Mouse (Mus musculus): Measurements from ENCODE around the gene Nes.

Gene Nes

DNA sequence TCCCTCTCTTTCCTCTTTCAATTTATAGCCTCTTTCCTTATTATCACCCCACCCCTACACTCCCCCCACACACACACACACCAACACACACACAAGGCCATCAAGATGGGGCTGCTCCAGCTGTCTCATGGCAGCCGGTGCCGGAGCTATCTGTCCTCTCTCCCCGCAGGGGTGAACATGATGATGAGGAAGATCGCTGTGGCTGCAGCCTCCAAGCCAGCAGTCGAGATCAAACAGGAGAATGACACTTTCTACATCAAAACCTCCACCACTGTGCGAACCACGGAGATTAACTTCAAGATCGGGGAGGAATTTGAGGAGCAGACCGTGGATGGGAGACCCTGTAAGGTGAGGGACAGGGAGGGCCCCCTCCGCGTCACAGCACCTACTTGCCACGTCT, 18.9 kb upstream of the Nes start:
- no peak for DNase-seq

DNA sequence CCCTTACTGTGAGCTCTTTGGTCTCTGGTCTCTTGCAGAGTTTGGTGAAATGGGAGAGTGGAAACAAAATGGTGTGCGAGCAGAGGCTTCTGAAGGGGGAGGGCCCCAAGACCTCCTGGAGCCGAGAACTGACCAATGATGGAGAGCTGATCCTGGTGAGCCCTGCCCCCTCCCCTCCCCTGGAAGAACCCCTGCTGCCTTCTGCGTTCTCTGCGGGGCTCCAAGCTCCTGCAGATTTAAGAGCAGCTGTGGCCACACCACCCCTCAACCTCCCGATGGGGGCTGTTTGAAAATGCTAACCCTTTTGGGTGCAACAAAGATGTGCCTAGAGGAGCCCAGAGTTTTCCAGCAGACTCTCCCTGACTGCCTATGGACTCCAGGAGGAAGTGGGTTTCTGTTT, 18.4 kb upstream of the Nes start:
- DNase-seq: no peak

DNA sequence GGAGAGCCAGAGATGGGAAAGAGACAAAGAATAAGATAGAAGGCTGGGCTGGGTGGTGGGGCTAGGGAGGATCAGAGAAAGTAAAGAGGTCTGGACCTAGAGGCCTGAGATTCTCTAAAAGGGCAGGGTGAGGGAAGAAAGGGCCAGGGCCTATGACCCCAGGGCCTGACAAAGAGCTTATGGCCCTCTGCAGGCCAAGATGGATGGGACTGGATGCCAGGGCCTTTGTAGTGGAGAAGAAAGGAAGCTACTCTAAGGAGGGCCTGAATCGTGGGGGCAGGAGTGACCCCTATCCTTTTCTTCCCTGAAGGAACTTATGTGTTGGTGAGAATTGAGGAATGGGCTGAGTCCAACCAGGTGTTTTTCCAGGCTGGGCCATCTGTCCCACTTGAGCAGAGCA, 12.8 kb upstream of the Nes start:
- DNase-seq: no peak

DNA sequence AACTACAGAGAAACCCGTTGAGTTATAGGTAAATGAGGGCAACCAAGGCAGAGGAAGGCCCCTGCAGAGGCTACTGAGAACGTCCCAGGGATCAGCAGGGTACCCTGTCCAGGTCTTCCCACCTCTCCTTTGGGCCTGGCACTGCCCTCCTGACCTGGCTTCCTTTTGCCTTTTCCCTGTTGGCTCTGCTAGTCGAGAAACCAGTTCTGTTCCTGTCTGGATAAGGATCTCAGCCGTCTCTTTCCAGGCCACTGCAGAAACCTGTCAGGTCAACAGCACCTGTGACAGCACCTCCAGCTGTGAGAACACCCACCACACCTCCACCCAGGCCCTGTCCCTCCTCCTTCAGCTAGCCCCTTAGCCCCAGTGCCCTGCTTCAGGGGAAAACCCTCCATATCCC, 12.4 kb upstream of the Nes start:
- no peak for DNase-seq

DNA sequence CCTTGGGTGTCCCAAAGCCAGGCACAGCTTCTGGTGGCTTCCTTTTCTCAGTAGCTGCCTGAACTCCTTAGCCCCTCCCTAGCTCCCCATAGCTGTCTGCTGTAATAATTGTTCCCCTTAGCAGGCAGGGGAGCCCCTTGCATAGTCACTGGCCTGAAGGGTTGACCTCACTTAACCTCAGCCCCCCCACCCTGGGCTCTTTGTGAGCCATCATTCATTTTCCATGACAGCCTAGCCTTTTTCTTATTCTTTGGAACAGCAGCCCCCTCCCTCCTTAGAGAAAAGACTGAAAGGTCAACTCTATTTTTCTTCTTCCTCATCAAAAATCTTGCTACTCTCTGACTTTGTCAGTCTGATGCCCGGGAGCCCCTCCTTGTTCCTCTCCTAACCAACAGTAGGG, 11.9 kb upstream of the Nes start:
- no peak for DNase-seq

DNA sequence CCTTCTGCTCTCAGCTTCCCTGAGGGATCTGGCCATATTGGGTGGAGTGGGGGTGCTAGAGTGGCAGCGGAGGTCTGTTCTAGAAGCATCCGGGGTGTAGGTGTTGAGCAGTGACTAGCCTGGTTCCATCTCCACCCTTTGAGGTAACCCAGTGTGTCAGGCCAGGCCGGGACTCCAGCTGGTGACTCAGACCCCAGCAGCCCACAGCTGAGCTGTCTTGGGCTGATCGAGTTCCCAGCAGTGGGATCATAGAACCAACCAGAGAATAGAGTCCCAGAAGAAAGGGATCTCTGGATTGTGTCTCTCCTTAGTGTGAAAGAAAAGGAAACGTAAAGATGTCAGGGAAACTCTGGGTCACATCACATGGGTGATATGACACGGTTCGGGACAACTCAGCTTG, 11.5 kb upstream of the Nes start:
- no peak for DNase-seq

DNA sequence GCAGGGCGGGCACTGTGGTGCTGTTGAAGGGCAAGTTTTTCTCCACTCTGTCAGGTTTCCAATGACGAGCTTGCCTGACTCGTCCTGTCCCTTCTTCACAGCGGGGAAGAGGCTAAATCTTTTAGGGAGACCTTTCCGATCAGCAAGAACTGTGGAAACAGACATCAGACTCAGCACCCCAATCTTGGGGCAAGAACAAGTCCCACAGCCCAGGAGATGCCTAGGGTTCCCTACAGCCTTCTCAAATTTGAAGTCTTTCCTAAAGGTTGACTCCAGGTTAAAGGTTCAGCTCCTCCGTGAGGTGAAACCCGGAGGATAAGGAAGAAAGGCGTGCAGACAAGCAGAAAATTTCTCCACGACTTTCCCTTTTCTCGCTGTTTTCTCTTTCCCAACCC, 10.7 kb upstream of the Nes start:
- DNase-seq: no peak

DNA sequence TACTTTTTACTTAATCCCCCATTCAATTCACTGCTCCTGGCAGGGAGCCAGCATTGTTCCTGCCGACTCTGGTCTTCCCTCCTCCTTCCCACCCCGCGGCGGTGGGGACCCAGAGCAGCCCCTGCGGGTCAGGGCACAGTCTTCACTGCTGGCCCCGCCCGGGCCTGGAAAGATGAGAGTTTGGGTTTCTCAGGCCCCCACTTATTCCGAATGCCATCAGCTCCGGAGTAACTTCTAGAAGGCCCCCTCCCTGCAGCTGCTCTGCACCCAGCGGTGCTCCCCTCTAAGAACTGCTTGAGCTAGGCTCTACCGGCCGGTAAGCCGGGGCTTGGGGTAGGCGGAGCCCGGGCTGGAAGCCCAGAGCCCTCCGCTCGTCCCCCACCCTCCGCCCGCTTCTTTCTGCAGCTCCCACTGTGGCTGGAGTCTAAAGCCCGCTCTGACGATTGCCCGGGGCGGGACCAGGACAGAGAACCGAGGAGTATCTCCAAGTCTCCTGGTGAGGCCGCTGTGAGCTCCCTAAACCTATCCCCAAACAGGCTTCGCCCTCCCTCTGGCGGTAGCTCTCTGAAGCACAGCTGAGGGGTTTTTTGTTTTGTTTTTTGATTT, 10.2 kb upstream of the Nes start:
- DNase-seq: peak; percentile 85

DNA sequence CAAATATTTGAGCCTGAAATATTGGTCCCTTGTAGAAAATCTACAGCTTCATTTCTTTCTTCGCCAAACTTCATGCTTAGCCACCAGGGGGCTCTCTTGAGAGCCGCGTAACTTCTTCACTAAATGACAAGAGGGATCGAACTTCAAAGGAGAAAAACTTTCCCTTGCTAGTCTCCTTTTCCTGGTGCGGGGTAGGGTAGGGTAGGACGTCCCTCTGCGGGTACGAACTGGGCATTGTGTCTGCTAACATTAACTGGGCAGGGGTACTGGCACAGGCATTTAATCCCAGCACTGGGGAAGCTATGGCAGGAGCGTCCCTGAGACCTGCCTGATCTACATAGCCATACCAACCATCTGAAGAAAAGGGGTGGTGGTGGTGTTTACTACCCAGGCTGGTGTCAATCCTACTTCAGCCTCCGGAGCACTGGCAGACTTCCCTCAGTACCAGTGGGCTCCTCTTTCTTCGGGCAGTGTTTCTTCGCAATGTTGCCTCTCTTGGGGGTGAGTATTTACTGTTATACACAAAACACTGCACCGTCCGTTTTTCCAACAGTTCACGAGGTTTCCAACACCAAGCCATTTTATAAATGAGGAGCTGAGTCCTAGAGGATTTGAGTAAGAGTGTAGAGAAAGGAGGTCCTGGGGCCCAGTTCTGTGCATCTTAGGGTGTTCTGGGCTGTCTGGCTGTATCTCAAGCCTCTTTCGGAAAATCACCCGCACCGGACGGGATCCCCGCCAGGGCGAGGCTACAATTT, 517 bp upstream of the Nes start:
- DNase-seq: peak; percentile 57

DNA sequence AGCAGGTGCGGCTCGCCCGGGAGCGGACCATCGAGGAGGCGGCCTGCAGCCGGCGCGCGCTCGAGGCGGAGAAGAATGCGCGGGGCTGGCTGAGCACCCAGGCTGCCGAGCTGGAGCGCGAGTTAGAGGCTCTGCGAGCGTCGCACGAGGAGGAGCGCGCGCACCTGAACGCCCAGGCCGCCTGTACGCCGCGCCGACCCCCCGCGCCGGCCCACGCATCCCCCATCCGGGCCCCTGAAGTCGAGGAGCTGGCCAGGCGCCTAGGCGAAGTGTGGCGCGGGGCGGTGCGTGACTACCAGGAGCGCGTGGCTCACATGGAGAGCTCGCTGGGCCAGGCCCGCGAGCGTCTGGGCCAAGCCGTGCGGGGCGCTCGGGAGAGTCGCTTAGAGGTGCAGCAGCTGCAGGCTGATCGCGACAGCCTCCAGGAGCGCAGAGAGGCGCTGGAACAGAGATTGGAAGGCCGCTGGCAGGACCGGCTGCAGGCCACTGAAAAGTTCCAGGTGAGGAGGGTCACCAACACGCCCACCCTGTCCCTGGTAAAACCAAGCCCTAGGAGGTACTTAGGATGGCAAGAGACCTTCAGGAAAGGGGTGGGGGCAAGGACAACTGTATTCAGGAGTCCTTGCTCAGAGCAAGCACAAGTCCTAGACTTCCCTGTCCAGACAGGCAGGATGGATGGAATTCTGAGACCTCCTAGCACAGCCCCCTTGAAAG, 768 bp downstream of the Nes start:
- no peak for DNase-seq

DNA sequence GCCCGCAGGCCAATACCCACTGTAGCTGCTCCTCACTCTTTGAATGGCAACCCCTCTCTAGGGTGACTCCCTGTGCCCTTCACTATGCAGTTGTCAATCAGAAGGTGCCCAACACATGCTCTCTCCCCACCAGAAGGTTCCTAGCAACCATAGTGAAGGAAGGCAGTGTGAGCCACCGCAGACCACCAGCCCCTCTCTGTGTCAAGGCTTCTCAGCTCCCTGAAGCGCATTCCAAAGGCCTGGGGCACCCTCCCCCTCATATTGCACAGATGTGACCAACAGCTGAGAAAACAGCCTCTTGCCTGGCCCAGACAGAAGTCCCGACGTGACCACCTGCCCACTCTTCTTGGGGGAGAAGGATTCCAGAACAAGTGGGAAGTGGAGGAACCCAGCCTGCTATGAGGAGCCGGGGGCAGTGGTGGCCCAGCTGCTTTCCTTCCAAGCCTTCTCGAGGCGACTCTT, 1.4 kb downstream of the Nes start:
- no peak for DNase-seq

DNA sequence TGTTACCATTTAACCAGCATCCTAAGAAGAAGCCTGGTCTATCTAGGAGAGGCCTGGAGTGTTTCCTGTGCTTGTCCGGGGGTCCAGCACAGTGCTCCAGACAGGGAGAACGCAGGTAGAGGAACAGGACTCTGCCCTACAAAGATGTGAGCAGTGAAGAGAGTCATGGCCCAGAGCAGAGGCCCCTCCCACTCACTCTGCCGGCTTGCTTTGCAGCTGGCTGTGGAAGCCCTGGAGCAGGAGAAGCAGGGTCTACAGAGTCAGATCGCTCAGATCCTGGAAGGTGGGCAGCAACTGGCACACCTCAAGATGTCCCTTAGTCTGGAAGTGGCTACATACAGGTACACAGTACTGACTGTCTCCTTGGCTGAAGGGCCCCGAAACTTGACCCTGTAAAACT, 1.9 kb downstream of the Nes start:
- DNase-seq: no peak

DNA sequence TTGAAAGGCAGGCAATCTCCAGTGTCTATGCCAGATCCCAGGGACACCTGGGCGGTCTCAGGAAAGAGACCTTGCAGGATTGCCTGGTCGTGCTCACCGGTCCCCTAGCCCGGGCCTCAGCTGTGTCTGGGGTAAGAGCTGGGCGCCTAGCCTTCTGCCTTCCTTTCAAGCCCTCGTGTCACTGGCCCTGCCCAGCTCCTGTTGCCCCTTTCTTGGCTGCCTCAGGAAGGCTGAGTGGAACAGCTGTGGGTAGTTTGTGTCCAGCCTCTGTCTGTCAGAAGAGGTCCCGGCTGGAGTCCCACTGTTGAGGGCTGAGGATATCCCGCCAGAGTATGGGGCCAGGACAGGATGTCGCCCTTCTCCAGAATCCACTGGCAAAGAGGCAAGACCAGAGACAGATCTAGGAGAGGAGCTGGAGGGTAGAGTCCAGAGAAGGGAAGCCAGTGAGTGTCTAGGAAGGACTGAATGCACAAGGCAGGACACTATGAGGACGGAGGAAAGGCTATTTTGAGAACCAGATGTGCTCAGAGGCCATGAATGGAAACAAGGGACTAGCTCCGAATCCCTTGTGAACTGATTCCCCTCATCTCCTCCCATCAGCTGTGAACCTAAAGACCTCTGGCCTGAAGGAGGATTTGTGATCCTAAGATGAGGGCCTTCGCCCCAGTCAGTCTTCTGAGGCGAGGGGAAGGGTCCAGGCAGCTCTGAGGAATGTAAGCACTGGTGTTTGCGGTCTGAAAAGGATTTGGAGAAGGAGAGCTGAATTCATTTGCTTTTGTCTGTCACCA, 2.9 kb downstream of the Nes start:
- no peak for DNase-seq

DNA sequence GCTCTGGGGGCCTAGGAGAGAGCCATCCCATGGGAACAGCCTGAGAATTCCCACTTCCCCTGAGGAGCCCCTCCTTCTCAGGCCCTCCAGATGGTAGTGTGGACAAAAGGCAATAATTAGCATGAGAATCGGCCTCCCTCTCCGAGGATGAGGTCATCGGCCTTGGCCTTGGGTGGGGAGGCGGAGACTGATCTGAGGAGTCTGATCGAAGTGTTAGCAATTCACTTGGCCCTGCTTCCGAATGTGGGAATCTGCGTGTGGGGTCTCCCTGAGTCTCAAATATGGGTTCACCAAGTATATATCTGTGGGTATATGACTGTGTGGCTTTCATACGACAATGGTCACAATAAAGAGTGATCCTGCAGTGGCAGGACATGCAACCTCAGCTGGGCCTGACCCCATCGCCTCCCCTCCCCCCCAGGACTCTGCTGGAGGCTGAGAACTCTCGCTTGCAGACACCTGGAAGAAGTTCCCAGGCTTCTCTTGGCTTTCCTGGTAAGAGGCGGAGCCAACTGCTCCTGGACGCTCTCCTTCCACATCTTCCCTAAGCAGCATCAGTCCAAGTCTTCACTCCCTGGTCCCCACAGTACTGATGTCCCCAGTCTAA, 3.6 kb downstream of the Nes start:
- no peak for DNase-seq

DNA sequence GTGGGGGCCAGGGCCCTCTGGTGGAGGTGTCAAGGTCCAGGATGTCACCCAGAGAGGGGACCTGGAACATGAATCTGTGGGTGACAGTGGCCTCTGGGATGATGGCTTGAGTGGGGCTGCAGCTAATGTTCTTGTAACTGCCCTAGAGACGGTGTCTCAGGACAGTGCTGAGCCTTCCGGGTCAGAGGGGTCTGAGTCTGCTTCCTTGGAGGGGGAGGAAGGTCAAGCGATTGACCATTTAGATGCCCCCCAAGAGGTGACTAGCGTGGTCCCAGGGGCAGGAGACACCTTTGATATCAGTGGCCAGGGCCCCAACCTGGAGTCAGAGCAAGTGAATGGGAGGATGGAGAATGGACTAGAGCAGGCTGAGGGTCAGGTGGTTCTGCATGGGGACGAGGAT, 8.6 kb downstream of the Nes start:
- DNase-seq: no peak

DNA sequence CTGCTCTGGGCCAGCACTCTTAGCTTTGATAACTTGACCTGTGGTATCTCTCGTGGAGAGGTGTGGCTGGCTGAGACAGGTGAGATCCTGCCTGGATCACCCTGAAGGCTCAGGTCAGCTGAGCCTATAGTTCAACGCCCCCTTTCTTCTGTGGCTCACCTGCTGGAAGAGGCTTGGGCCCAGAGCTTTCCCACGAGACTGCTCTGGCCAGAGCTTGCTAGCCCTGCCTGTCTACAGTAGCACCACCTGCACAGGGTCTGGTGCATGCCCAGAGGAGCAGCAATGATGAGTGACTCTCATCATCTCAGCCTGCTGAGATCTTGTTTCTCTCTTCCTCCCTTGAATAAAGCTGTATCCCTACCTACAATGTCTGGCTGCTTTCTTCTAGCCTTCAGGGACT, 9.2 kb downstream of the Nes start:
- no peak for DNase-seq

DNA sequence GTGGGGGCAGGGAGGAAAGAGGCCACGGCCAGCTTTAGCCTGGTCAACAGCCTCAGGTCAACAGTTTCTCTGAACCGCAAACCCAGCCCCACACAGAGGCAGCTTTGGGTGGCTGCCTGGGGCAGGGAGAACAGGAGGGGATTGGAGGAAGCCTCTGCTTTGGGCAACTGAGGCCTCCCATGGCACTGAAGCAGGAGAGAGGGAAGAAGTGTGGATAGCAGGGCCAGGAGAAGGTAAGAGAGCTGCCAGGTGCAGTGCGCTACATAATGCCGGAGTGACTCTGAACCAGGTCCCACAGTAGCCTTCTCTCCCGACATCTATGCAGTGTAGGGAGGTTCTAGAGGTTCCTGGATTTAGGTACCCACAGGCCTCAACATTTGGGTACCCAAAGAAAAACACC, 9.8 kb downstream of the Nes start:
- DNase-seq: no peak

DNA sequence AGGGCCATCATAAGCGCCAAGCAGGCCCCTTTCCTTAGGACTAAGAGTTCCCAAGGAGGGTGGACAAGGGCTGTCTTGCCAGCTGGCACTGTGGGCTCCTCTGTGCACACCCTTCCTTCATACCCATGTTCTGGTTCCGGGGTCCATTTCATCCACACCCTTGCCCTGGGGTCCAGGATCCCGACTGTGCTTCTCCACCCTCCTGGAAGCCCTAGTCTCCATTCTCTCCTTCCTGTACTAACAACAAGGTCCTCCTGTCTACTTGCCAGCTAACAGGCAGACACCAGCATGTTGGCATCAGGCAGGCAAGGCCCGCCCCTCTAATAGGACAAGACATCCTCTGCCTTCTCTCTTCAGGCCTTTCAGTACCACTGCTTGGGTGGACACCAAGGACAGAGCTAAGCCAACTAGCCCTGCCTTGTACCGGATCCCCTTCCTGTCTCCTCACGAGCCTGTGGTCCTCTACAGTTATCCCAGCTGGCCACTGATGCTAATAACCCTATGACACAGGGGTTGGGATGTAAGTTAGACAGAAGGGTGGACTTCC, 10.4 kb downstream of the Nes start:
- DNase-seq: no peak

DNA sequence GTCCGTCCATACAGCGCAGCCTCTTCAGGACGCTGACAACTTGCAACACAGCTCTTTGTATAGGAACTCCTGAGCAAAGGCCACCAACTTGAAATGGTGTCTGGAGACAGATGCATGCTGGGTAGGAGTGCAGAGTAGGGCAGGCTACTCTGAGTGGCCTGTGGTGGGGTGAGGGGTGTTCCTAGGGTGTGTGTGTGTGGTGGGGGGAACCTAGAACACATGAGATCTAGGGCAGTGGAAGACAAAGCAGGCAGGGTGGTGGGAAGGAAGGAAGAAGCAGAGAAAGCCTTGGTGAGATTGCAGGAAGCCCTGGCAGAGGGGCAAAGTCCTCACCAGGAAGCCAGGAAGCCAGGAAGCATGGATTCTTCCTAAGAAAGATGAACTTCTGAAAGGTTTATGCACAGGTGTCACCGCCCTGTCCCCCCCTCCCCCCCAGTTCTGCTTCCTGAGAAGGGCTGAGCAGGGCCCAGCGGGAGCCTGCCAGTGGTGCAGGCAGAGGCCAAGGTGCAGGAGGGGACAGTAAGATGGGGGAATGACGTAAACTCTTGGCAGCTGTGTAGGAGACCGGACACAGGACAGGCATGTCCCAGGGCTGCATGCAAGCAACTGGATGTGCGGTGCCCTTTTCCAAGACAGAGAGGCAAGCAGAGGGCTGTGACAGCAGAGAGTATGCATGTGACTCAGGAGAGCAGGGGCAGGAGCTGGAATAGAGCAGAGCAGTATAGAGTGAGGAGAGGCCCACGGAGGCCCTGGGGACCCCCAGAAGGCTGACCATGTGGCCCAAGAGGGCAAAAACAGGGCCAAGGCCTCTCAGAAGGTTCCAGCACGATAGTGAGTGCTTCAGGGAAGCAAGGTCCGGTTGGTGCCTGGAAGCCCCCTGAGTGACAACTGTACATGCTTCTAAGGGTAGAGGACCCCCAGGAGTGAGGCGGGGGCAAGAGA, 11.3 kb downstream of the Nes start:
- DNase-seq: no peak

DNA sequence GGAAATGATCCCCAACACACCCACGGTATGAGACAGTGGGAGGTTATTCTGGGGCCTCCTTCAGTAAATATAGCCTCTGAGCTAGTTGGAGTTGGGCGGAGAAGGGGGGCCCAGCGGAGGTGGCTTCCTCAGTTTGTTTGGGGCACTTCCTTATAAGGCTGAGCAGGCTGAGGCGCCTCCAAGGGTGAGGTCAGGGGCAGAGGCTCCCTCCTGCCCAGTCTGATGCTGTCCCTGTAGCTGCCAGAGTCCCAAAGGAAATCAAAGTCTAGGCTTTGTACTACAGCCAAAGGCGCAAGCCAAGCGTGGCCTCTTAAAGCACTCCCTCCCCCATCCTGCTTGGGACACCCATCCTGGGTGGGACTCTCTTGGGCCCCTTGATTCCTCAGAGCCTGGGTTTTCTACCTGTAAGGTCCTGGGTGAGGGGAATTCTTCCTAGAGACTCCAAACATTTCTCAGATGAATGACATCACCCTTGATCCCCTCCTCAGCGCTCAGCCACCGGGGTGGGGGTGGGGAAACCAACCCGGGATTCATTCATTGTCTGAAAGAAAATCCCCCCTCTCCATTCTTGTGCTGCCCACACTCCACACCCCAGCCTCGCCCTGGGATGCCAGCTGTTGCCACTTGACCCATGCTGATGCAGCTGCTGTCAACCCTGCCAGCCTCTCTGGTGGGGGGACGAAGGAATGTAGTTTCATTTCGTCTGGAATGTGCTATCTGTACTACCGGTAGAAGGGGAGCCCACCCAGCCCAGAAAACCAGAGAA, 12.1 kb downstream of the Nes start:
- DNase-seq: no peak

DNA sequence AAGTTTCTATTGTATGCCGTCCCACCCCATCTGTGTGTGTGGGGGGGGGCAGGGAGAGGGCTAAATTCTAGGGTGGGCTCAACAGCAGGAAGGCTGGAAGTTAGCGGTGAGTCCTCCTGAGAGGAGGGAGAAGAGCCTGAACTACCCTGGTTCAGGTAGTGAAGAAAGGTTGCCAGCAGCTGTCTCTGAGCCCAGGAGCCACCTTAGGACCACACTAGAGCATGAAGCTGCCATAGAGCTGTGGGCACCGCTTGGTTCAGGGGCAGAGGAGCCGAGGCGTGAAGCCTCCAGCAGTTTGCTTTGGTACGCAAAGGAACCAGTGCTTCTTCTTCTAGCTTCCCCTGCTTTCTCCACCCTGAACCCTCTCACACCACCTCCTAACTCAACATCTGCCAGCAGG, 12.7 kb downstream of the Nes start:
- DNase-seq: no peak
